Mouse (Mus musculus) gastrocnemius, postnatal 14 days (tissue): Measurements from ENCODE around the gene Klf5. TPM values are rescaled to one million over a fixed set of nuclear protein-coding genes. Genes with fewer than 3 reads are reported as not detected.

Experiments
- DNase-seq: peaks from one replicate; pipeline ENCODE4 v3.0.0; 2021; ENCODE audit warnings: mixed read lengths
- intact Hi-C: fragments of 180-260 bp; cut with DNase I; formaldehyde crosslinking; loops from one replicate; pipeline ENCODE4 v1.15.1; 2025; ENCODE audit warnings: low total_unique reads
- total RNA-seq, 2 experiments: library from RNA; stranded (reverse); gene quantifications; 2 replicates each; pipeline ENCODE4 v1.2.3; 2021

The Klf5 gene
- total RNA-seq, 2 experiments from 2014 or later: 8.0 to 11.3 TPM

- DNase-seq: no peak
- intact Hi-C loops: no loop called here
These were observed 6.7 kb downstream of the Klf5 start for GRCm38 (mm10) chr14:99304997-99305792.

- DNase-seq: no peak
- intact Hi-C loops: no loop called here
These were observed 7.9 kb downstream of the Klf5 start for GRCm38 (mm10) chr14:99306410-99306809.

GRCm38 (mm10) chr14:99309606-99310005 is 11.1 kb downstream of the Klf5 start:
- intact Hi-C loops: no loop called here
- no peak for DNase-seq

GRCm38 (mm10) chr14:99310358-99310757 is 11.9 kb downstream of the Klf5 start:
- intact Hi-C loops: no loop called here
- DNase-seq: no peak

GRCm38 (mm10) chr14:99313062-99313461 is 14.6 kb downstream of the Klf5 start:
- intact Hi-C loops: no loop called here

GRCm38 (mm10) chr14:99316275-99316674 is 17.8 kb downstream of the Klf5 start:
- intact Hi-C loops: no loop called here
- no peak for DNase-seq

More at GRCm38 (mm10) chr14:99313062-99313461, 14.6 kb downstream of the Klf5 start:
- DNase-seq: no peak

- no peak for DNase-seq
- intact Hi-C loops: no loop called here
These were observed 22.2 kb downstream of the Klf5 start for GRCm38 (mm10) chr14:99320736-99321135.

- DNase-seq: no peak
- intact Hi-C loops: no loop called here
These were observed 24.9 kb downstream of the Klf5 start for GRCm38 (mm10) chr14:99323376-99323775.

GRCm38 (mm10) chr14:99324523-99324922 is 26.0 kb downstream of the Klf5 start:
- no peak for DNase-seq
- intact Hi-C loops: no loop called here

GRCm38 (mm10) chr14:99325597-99326472 is 27.3 kb downstream of the Klf5 start:
- intact Hi-C loops: no loop called here
- DNase-seq: peak; percentile 9

GRCm38 (mm10) chr14:99336598-99336997 is 38.1 kb downstream of the Klf5 start:
- intact Hi-C loops: no loop called here
- DNase-seq: no peak

GRCm38 (mm10) chr14:99339021-99339420 is 40.5 kb downstream of the Klf5 start:
- no peak for DNase-seq
- intact Hi-C loops: no loop called here

- intact Hi-C loops: no loop called here
- DNase-seq: no peak
These were observed 41.4 kb downstream of the Klf5 start for GRCm38 (mm10) chr14:99339681-99340522.

GRCm38 (mm10) chr14:99340703-99341102 is 42.2 kb downstream of the Klf5 start:
- intact Hi-C loops: no loop called here
- DNase-seq: no peak

- no peak for DNase-seq
- intact Hi-C loops: no loop called here
These were observed 49.8 kb downstream of the Klf5 start for GRCm38 (mm10) chr14:99348175-99348764.

GRCm38 (mm10) chr14:99349606-99350005 is 51.1 kb downstream of the Klf5 start:
- intact Hi-C loops: no loop called here
- DNase-seq: no peak

- intact Hi-C loops: no loop called here
These were observed 54.5 kb downstream of the Klf5 start for GRCm38 (mm10) chr14:99352989-99353388.

GRCm38 (mm10) chr14:99354046-99354445 is 55.6 kb downstream of the Klf5 start:
- intact Hi-C loops: no loop called here
- DNase-seq: no peak

More at GRCm38 (mm10) chr14:99352989-99353388, 54.5 kb downstream of the Klf5 start:
- no peak for DNase-seq
